In genomic region chr16:18811468-18812384, GRCm38 (mm10) we compare ENCODE assay signal across 1 mouse cellular context.
TF ChIP-seq lines count a peak whose summit lies in the region.

TSS of gene Ufd1 (plus strand) at chr16:18811779.
TSS of gene Cdc45 (minus strand) at chr16:18811987.

TF ChIP-seq in CH12.LX, 34 proteins besides CTCF, POLR2A, EP300 and RAD21 (continued from another document):
- no peak for TF ChIP-seq PAX5 (IDR thresholded peaks at IDR 0.05; ENCODE audit: low read length)
- TF ChIP-seq KAT2A (IDR thresholded peaks at IDR 0.05; ENCODE audit: insufficient replicate concordance, low read length), result peak; percentile 99
- no peak for TF ChIP-seq USF2 (conservative IDR thresholded peaks at IDR 0.05; ENCODE audit: low read depth, low read length)
- no peak; the same call in 1 of the 2 replicates for TF ChIP-seq MEF2A (IDR thresholded peaks at IDR 0.05; ENCODE audit: borderline replicate concordance, low read depth, low read length)
- no peak; the same call in 1 of the 2 replicates for TF ChIP-seq ZNF384 (IDR thresholded peaks at IDR 0.05; ENCODE audit: low read depth, low read length)
- peak; percentile 85 for TF ChIP-seq MAZ (IDR thresholded peaks at IDR 0.05; ENCODE audit: low read depth, low read length)
- TF ChIP-seq USF1 (IDR thresholded peaks at IDR 0.05; ENCODE audit: low read depth, low read length), result no peak
- no peak for TF ChIP-seq ETS1 (conservative IDR thresholded peaks at IDR 0.05; ENCODE audit: low read depth, low read length)
- TF ChIP-seq POLR2AphosphoS2 (IDR thresholded peaks at IDR 0.05; ENCODE audit: low read depth, low read length), result no peak; the same call in 1 of the 2 replicates
- TF ChIP-seq MXI1 (IDR thresholded peaks at IDR 0.05; ENCODE audit: low read depth, low read length), result peak; percentile 95
- TF ChIP-seq JUN (IDR thresholded peaks at IDR 0.05; ENCODE audit: insufficient read depth, low read depth, low read length), result no peak
- TF ChIP-seq SIN3A (IDR thresholded peaks at IDR 0.05; ENCODE audit: low read length), result peak; percentile 98
- no peak for TF ChIP-seq ZKSCAN1 (IDR thresholded peaks at IDR 0.05; ENCODE audit: borderline replicate concordance, low read depth, low read length)
- TF ChIP-seq RCOR1 (conservative IDR thresholded peaks at IDR 0.05; ENCODE audit: low read depth, low read length), result 0 out of 2 replicates have a peak, but pooled peaks have one; percentile 54
- no peak for TF ChIP-seq BHLHE40 (IDR thresholded peaks at IDR 0.05; ENCODE audit: low read depth, low read length)
- TF ChIP-seq JUND (conservative IDR thresholded peaks at IDR 0.05; ENCODE audit: low read depth, low read length), result no peak
- peak; percentile 87 for TF ChIP-seq TCF12 (IDR thresholded peaks at IDR 0.05; ENCODE audit: low read depth, low read length)
